Mouse (Mus musculus): ENCODE measurements around the gene Tnfrsf18. TPM values are rescaled to one million over a fixed set of nuclear protein-coding genes. Genes with fewer than 3 reads are reported as not detected.
A peak's percentile ranks its signal among the peaks of the same experiment; 100 is the strongest.

Gene Tnfrsf18
- total and polyA plus RNA-seq, 3 experiments = 9.3 to 16.2 TPM; not detected in 1

GRCm38 (mm10) chr4:156067256-156067949, 41.4 kb downstream of the Tnfrsf18 start:
- Histone ChIP-seq H3K4me3 (ENCODE audit: control insufficient read depth in 1 of 2, insufficient read depth in 1 of 2, low read depth in 2 of 2, low read length in 2 of 2) (peak overlapping the region; percentile 25 to 26; a peak in 2 of 4 replicates), H3K27ac (ENCODE audit: control insufficient read depth, low read depth, low read length) (no peak overlapping the region; the same call in 1 of the 2 replicates), H3K9me3 (replicated peaks; ENCODE audit: insufficient read depth, low read length) (no peaks in the 10 kb centered on the region), H3K79me2 (ENCODE audit: control insufficient read depth, insufficient read depth, low read length, poor library complexity) (no peaks in the 10 kb centered on the region), H3K4me1 (ENCODE audit: control insufficient read depth in 1 of 2, insufficient read depth in 2 of 2, low read length in 2 of 2) (peaks cover 0 to 14% of the 10 kb centered on the region in 2 experiments; a peak in 3 of 4 replicates), H3K9ac (ENCODE audit: control insufficient read depth, low read depth, low read length, poor library complexity, severe bottlenecking) (peak overlapping the region; percentile 32; the same call in 1 of the 2 replicates), H3K27me3 (ENCODE audit: control insufficient read depth in 1 of 2, insufficient read depth in 2 of 2, low read length in 2 of 2) (no peaks in the 10 kb centered on the region), H3K36me3 (ENCODE audit: control insufficient read depth in 1 of 2, insufficient read depth in 2 of 2, low read length in 2 of 2) (peaks cover 0 to 7% of the 10 kb centered on the region in 2 experiments; a peak in 2 of 4 replicates)
- TF ChIP-seq TAL1 (IDR thresholded peaks at IDR 0.05; ENCODE audit: low read length) (no peak), ZC3H11A (IDR thresholded peaks at IDR 0.05; ENCODE audit: low read depth, low read length) (no peak), TBP (IDR thresholded peaks at IDR 0.05; ENCODE audit: low read depth, low read length) (0 out of 2 replicates have a peak, but pooled peaks have one; percentile 14), POLR2AphosphoS5 (IDR thresholded peaks at IDR 0.05; ENCODE audit: borderline replicate concordance, low read depth, low read length) (no peak), RAD21 (IDR thresholded peaks at IDR 0.05; ENCODE audit: low read depth, low read length) (no peak), MEF2A (IDR thresholded peaks at IDR 0.05; ENCODE audit: extremely low read depth, insufficient replicate concordance, low read depth, low read length, poor library complexity, severe bottlenecking) (no peak), SMC3 (IDR thresholded peaks at IDR 0.05; ENCODE audit: low read depth, low read length) (no peak), POLR2A (IDR thresholded peaks at IDR 0.05; ENCODE audit: control insufficient read depth in 1 of 2, insufficient read depth in 1 of 2, low read depth in 1 of 2, low read length in 2 of 2, poor library complexity in 1 of 2) (peak in 1 of 2 experiments; percentile 55; a peak in 2 of 4 replicates), CTCF (IDR thresholded peaks at IDR 0.05 in 2 of 3, conservative IDR thresholded peaks at IDR 0.05 in 1 of 3; ENCODE audit: control insufficient read depth in 1 of 3, insufficient read depth in 1 of 3, low read depth in 2 of 3, low read length in 3 of 3, poor library complexity in 1 of 3, severe bottlenecking in 1 of 3) (no peak), MAZ (IDR thresholded peaks at IDR 0.05; ENCODE audit: low read depth, low read length) (no peak), HCFC1 (IDR thresholded peaks at IDR 0.05; ENCODE audit: low read depth, low read length) (peak; percentile 58; the same call in 1 of the 2 replicates), NRF1 (IDR thresholded peaks at IDR 0.05; ENCODE audit: insufficient read depth, low read depth, low read length, poor library complexity, severe bottlenecking) (no peak), ZKSCAN1 (IDR thresholded peaks at IDR 0.05; ENCODE audit: low read depth, low read length) (no peak), E2F4 (IDR thresholded peaks at IDR 0.05; ENCODE audit: borderline replicate concordance, low read depth, low read length) (no peak), MAX (IDR thresholded peaks at IDR 0.05; ENCODE audit: low read length) (no peak), POLR2AphosphoS2 (IDR thresholded peaks at IDR 0.05; ENCODE audit: low read length) (no peak), NELFE (IDR thresholded peaks at IDR 0.05; ENCODE audit: low read depth, low read length) (peak; percentile 35; the same call in 1 of the 2 replicates), SIN3A (IDR thresholded peaks at IDR 0.05; ENCODE audit: low read length) (0 out of 2 replicates have a peak, but pooled peaks have one; percentile 16), ELF1 (IDR thresholded peaks at IDR 0.05; ENCODE audit: low read depth, low read length) (peak; percentile 68; the same call in 1 of the 2 replicates), JUND (IDR thresholded peaks at IDR 0.05; ENCODE audit: low read depth, low read length) (no peak), USF1 (IDR thresholded peaks at IDR 0.05; ENCODE audit: low read depth, low read length) (no peak), MYB (IDR thresholded peaks at IDR 0.05; ENCODE audit: low read depth, low read length) (no peak), CHD1 (IDR thresholded peaks at IDR 0.05; ENCODE audit: low read depth, low read length) (no peak), USF2 (IDR thresholded peaks at IDR 0.05; ENCODE audit: borderline replicate concordance in 1 of 2, insufficient read depth in 1 of 2, low read depth in 1 of 2, low read length in 2 of 2) (no peak), EP300 (IDR thresholded peaks at IDR 0.05; ENCODE audit: low read depth in 1 of 2, low read length in 2 of 2) (0 out of 4 replicates have a peak, but pooled peaks of 1 of the 2 experiments have one; percentile 45), UBTF (IDR thresholded peaks at IDR 0.05; ENCODE audit: borderline replicate concordance, insufficient read depth, low read depth, low read length) (no peak), CHD2 (IDR thresholded peaks at IDR 0.05; ENCODE audit: low read length) (no peak)
- DNase-seq (ENCODE audit: low read depth, low spot score) = peak; percentile 72
